Mouse (Mus musculus) lung, postnatal 36 days (tissue): ENCODE results near the gene Tmod2.

Source experiments
- DNase-seq: peaks from one replicate; pipeline ENCODE4 v3.0.0; 2022; ENCODE audit warnings: mixed read lengths

Tmod2 gene

DNA sequence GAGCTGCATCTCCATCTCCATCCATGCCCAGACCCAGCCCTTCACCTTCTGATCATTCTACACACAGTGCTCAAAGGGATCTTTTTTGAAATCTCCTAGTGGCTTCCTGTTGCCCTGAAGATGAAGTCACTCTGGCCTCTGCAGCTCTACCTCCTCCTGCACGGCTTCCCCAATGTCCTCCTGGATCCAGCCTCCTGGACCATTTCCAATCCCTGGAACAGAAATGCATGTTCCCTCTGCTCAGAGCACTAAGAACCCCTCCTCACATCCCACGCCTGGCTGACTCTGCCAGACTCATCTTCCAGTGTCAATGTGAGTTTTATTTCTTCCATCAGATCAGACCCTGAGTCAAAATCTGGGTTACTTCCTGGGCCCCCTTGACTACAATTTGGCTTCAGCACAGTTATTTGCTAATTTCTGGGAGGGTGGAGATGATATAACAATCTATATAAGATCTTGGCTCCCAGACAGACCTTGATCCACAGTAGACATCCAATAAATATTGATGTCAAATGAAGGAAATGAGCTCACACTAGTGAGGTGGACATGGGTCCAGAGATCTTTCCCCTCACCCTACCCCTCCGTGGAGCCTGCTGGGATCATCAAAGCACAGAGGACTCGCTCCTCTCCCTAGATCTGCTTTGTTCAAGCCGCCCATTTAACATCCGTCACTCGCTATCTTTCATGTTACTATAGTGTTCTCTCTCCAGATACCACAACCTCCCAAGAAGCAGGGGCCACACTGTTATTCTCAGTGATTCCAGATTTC lies 10.8 kb downstream of the Tmod2 start:
- peak; percentile 41 for DNase-seq

- peak; percentile 24 for DNase-seq
Measured at GRCm38 (mm10) chr9:75599191-75599841, 11.8 kb downstream of the Tmod2 start.

- DNase-seq: no peak
Measured at GRCm38 (mm10) chr9:75597596-75597995, 13.5 kb downstream of the Tmod2 start.

- DNase-seq: no peak
Measured at GRCm38 (mm10) chr9:75597036-75597435, 14.1 kb downstream of the Tmod2 start.

DNA sequence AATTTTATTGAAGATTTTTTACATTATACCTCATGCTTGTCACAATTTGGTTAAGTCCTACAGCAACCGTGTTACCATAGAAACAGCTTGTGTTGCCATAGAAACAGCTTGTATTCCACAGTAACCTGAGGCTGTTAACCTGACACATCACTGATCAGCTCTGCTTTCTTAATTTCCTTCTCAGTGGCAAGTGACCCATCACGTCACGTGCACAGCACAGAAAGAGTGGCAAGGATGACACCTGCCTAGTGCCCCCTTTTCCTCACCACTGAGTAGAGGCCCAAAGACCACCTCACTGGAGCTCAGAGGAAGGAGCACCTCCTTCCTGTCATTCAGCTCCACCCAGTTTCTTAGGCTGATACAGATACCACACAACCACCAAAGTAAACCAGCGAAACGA lies 17.6 kb downstream of the Tmod2 start:
- no peak for DNase-seq

DNA sequence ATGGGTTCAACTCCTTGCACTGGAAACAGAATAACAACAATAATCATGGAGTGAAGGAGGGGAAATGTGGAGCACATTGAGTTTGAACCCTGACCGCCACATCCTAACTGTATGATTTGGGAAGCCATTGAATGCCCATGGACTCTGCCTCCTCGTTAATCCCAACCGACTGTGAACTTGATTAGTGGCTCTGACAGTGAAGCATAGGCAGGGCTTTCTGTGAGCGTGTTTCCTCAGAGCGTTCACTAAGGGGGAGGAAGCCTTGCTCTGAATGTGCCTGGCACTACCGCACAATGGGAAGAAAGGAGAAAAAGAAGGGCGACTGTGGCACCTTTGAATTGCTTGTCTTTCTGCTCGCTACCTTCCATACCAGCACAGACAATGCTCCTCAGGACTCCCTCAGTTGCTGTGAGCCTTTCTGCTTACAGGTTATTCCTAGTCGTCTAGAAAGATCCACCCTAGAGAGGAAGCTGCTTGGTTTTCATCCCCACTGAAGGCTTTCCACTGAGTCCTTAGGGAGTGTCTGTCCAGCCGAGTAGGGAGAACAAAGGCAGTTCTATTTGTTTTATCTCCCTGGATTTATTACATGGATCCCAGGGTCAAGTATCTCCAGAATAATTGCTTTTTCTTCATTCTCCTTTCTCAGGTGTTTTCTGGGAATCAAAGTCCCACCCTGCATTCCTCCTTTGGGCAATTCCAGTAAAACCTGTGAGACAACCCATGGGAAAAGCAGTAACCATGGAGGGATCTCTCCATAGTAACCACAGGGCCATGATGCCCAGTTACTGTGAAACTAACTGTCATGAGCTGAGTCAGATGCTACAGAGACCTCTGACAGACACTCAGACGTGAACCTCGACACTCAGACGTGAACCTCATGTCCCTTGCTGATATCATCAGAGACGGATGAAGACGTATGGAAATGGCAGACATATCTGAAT lies 21.0 kb downstream of the Tmod2 start:
- DNase-seq: no peak

GRCm38 (mm10) chr9:75581694-75582350 lies 29.3 kb downstream of the Tmod2 start:
- peak; percentile 64 for DNase-seq

DNA sequence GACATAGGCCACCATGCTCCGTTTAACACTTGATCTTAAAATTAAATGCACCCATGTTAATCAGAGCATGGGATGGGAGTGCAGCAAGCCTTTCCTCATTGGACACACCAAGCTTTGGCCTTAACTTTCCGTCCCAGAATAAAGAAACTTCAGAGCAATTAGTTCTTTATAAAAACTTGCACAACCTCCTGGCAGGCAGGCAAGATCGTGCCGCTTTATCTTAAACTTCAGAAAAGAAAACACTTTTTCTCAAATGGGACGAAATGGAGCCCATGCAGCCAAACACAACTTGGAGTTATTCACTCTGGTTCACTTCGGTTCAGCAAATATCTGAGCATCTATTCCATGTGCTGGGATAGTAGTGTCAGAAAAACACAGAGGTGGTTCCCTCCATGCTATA lies 31.8 kb downstream of the Tmod2 start:
- DNase-seq: peak; percentile 24

GRCm38 (mm10) chr9:75571036-75571942 lies 39.8 kb downstream of the Tmod2 start:
- DNase-seq: no peak

DNA sequence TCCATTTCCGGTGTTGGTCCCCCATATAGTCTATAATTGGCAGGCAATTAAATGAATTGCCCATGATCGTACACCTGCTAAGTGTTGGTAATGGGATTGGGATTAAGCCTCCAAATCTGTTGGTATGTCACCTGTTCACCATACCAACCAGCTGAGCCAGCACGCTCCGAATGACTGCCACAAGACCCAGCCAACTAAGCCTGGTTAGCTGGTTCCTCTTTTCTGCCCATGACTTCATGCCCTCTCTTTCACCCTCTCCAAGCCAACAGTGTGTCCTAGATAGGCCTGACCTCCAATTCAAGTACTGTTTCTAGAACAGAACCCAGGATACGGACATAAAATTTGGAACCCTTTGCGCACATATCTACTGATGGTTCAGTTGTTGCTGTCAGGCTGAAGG lies 42.7 kb downstream of the Tmod2 start:
- DNase-seq: no peak

GRCm38 (mm10) chr9:75564892-75565291 lies 46.2 kb downstream of the Tmod2 start:
- no peak for DNase-seq

- DNase-seq: no peak
Measured at GRCm38 (mm10) chr9:75563622-75564021, 47.5 kb downstream of the Tmod2 start.

DNA sequence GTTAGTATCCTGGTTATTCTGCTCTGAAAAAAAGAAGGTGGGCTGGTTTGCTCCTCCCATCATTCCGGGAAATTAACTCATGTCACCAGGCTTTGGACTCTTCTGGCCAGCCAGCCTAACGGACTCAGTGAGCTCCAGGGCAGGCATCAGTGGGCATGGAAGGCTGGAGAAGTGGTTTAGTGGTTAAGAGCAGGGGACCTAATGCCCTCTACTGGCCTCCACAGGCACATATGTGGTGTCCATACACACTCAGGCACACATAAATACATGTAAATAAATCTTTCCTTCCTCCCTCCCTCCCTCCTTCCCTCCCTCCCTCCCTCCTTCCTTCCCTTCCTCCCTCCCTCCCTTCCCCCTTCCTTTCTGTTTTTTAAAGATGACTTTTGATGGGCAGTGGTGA lies 47.9 kb downstream of the Tmod2 start:
- DNase-seq: peak; percentile 30

DNA sequence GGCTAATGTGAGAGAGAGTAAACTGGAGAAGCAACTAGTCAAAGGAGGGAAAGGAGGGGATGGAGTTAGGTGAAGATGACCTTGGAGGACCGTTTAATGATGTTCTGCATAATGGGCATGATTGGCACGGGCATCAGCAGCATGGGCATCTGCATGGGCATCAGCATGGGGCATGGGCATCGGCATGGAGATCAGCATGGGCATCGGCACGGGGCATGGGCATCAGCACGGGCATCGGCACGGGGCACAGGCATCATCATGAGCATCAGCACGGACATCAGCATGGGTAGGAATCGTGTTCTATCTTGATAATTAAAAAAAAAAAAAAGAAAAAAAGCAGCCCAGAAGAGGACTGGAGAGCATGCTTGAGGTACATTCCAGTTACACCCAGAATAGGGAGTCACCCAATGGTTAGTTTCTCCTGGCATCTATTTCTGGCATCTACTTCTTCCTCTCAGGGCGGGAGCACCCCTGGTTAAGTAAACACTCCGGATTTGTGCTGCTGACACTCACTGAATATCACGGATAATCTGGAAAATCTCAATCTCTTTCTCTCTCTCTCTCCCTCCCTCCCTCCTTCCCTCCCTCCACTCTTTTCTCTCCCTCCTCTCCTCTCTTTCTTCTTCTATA lies 50.0 kb downstream of the Tmod2 start:
- peak; percentile 85 for DNase-seq

DNA sequence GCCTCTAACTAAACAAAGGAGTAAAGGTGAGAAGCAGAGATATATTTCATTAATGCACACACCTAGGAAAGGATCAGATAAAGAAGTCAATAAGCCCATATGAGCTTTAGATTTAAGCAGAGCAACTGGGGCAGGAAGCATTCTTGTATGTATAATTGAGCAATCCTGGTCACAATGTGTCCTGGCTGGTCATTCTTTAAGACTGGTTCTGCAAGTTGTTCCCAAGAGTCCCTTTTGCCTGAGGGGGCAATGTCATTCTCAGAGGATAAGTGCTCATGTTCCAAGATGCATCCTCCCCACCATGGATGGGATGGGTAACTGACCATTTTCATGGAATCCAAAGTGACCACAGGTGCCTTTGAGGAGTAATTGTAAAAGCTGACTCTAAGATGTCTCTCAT lies 50.8 kb downstream of the Tmod2 start:
- peak; percentile 38 for DNase-seq

- DNase-seq: peak; percentile 98
Measured at GRCm38 (mm10) chr9:75559512-75560012, 51.6 kb downstream of the Tmod2 start, which contains the start of gene Tmod3. Gene Tmod3, minus strand, starts transcription at chr9:75559657.

- peak; percentile 71 for DNase-seq
Measured at GRCm38 (mm10) chr9:75558812-75559511, 52.2 kb downstream of the Tmod2 start.

DNA sequence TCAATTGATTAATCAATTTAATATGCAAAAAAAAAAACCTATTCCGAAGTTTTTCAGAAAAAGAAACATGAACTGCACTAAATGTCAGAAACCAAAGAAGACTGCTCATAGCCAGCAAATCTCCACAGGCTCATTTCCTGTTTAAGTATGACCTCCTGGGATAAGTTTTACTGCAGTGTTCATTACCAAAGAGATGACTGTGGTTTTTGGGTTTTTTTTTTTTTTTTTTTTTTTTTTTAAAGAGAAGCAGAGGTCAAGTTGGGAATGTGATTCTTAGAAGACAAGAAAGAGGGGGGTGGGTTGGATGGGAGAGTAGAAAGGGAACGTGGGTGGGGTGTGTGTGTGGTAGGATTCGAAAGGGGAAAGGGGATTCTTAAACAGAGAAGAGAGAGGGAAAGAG lies 52.8 kb downstream of the Tmod2 start:
- no peak for DNase-seq

GRCm38 (mm10) chr9:75553719-75554118 lies 57.4 kb downstream of the Tmod2 start:
- no peak for DNase-seq

GRCm38 (mm10) chr9:75551342-75551741 lies 59.8 kb downstream of the Tmod2 start:
- no peak for DNase-seq
